Mouse (Mus musculus): ENCODE data around the gene Ints14.

DNA sequence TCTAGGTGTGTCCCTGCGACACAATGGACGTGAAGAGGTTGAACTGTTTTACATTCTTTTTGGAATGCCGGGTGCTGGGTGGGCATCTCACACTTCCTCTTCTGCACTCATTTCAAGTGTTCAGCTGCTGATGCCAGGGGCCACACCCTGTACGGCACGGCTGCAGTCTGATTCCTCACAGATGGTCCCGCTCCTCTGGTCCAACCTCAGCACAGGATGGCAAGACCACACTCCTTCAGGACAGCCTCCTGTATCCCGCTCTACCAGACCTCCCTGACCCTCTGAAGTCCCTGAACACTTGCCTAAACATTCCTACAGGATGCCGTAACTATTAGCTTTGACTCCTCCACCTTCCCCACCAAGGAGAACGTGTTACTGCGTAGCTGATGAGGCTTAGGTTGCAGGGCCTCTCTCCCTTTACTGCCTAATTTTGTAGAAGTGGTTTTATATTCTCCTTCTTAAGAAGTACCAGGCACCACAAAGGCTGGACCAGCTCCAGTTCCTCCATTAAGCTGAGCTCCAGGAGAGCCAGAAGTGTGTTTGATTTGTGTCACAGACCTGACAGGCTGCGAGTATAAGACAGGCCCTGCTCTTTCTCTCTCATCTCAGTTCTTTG is 19.9 kb upstream of the Ints14 start:
- TF ChIP-seq CTCF (IDR thresholded peaks at IDR 0.05; ENCODE audit: low read depth), result no peak
- no peak for TF ChIP-seq EP300 (IDR thresholded peaks at IDR 0.05; ENCODE audit: low read depth)

All from heart, postnatal 0 days (tissue).